Mouse (Mus musculus): Measurements from ENCODE around the gene Mfsd1.
A peak's percentile ranks its signal among the peaks of the same experiment; 100 is the strongest.

Mfsd1 gene

DNA sequence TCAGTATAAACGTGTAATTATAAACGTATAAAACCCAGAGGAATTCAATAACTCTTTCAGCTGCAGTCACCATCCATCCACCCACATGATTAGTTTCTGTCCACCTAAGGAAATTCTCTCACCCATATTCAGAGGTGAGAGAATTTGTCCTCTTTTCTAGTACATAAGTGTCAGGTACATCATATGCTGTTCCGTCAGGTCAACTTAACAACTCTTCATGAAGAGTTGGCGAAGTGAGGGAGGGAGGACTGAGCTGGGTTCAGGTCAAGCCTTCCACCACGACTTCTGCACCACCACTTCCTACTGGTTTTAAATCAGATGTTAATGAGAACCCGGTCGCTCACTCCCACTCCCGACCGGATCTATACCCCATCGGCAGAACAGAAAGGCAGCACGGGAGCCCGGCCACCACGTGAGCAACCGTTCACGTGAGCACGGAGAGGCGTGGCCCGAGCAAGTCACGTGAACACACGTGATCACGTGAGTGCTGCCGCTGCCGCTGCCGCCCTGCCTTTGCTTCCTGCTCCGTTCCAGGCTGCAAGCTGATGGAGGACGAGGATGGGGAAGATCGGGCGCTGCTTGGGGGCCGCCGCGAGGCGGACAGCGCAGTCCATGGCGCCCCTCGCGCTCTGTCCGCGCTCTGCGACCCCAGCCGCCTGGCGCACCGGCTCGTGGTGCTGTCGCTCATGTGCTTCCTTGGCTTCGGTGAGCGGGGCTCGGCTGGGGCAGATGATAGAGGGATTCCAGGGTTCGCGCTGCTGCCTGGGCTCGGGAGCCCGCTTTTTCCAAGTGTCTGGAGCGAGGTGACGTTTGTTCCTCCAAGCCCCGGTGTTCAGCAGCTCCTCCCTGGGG is at the start of gene Mfsd1:
Mfsd1 (plus strand) TSS at position 469 of the 852 bp plus-strand sequence.
- peak; percentile 96 for DNase-seq (ENCODE audit: low read depth, low spot score)

DNA sequence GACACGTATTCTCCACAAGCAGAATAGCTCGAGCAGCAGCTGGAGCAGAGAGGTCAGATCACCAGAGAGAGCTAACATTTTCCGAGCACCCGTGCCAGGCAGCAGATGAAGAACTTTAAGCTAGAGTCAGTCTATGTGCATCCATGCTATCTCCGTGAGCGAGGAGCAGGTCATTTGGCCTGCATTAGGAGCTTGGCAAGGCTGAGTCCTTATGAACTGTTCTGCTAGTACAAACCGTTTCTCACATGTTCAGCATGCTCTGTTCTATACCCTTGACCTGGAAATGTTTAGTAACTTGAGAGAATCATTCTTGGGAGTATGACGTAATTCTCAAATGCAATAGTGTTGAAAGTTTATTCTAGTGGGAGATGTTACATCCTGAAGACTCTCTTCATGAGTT is 38.9 kb upstream of the Mfsd1 start:
- DNase-seq (ENCODE audit: low read depth, low spot score), result no peak

DNA sequence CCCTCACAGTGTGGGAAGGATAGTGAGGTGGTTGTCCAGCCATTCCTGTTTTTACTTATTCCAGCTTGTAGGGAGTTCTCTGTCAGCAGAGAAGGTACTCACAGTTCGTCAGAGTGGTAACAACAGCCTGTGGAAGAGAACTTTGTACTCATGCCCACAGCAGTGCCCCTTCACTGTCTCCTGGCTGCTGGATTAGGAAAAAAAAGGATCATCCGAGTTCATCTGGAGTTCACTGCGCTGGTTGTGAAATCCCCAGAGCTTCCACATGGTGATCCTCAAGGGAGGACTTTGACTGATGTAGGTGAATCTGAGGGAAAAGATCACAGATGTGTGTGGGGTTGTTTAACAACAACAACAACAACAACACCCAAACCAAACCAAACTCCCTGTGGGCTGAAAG is 31.3 kb upstream of the Mfsd1 start:
- no peak for DNase-seq (ENCODE audit: low read depth, low spot score)

DNA sequence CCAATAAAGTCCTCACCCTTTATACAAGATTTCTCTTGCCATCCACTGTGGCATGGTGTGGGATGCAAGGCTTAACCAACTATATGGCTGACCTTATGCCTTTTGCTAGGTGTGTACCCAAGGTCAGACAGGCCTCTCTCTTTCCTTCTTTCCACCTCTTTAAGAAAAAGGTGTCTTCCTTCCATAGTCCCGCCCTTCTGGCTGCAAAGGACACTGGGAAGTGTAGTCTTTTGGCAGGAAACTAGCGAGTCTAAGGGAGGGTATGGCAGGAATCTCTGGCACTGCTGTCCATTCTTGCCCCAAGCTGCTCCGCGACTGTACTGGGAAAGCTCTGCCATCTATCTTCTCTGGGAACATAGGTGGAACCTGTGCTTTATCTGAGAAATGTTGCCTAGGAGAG is 29.3 kb upstream of the Mfsd1 start:
- DNase-seq (ENCODE audit: low read depth, low spot score), result peak; percentile 29

DNA sequence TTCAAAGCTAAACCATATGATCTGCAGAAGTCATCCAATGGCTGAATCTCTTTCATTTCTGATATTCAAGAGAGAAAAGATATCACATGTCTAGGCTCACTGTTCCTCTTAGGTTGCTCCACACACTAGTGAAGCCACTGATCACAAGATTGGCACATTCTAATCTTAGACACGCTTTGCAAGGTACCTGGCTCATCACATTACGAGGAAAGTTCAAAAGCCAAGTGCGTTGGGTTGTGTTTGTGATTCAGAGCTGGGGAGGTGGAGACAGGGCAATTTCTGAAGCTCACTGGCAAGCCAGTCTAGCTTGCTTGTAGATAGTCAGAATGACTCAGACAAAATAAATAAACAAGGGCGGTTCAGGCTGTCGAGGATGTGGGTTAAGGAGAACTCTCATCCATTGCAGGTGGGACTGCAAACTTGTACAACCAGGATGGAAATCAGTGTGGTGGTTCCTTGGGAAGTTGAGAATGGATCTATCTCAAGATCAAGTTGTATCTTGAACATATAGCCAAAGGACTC is 28.6 kb upstream of the Mfsd1 start:
- no peak for DNase-seq (ENCODE audit: low read depth, low spot score)

DNA sequence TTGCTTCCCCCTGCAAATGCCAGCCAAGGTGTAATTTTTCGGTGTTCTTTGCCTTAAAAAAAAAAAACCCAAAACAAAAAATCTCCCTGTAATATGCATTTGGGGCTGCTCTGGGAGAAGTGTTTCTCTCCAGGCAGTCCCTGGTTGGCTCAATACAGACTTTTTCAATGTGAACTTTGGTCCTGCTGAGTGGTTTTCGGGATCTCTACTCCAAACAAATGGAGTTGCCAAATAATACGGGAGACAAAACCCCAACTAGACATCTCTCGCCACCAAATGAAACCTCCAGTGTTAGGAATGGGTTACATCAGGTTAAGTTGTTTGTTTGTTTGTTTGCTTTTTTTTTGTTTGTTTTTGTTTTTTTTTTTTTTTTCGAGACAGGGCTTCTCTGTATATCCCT is 27.3 kb upstream of the Mfsd1 start:
- no peak for DNase-seq (ENCODE audit: low read depth, low spot score)

DNA sequence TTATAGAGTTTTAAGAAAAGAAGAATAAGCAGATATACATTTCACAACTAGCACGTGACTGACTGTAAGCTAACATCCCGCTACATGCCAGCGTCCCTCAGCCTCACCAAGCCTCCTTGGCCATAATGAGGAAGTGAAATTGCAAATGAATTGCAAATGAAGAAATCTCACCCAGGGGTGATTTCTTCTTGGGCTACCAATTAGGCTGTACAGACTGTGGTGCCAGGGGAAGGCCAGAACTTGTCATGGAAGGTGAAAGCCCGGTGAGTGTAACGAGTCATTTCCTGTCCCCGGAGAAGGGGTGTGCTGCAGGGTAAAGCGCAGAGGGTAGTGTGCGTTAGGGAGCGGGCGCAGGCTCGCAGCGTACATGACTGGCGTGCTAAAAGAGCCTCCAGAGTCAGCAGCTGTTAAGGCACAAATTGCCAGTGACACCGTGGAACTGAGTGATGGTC is 25.3 kb upstream of the Mfsd1 start:
- DNase-seq (ENCODE audit: low read depth, low spot score), result no peak

DNA sequence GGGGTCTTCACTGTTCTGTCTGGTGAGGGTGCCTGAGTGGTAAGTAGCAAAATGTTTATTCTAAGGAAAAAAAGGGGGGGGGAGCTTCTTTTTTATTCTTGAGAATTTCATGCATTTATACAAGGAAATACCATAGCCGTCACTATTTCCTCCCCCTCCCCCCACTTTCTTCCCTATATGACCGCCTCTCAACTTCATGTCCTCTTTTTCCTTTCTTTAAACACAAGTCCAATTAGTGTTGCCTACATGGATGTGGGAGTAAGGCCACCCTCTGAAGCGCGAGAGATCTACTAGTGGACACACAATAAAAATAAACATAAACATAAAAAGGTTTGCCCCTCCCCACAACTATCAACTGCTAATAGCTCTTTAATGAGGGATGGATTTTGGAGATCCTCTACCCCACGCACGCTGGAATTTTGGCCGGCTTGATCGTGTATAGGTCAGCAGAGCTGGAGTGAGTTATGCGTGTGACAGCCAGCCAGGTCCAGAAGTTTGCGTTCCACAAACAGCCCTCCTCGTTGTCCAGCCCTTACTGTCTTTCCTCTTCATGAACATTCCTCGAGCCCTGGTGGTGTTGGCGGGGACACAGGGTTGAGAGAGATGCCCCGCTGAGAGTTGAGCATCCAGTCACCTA is 24.7 kb upstream of the Mfsd1 start:
- no peak for DNase-seq (ENCODE audit: low read depth, low spot score)

DNA sequence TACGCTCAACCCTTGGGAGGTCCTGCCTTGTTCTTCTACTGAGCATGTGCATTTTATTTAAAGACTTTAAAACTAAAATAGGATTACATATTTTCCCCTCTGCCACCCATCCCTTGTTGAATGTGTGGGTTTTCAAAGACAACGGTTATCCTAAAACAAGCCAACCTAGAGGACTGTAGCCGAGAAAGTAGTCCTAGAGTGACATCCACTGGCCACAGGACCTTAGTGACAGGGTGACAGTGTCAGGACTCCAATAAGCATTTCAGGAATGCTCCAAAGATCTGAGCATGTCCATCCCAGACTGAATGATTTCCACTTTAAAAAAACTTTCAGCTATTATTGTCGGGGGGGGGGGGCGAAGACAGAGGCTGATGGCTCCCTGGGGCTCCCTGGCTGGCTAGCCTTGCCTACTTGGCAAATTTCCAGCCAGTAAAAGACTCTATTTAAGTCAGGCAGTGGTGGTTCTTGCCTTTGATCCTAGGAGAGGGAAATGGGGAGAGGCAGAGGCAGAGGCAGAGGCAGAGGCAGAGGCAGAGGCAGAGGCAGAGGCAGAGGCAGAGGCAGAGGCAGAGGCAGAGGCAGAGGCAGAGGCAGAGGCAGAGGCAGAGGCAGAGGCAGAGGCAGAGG is 17.7 kb upstream of the Mfsd1 start:
- DNase-seq (ENCODE audit: low read depth, low spot score), result peak; percentile 23

DNA sequence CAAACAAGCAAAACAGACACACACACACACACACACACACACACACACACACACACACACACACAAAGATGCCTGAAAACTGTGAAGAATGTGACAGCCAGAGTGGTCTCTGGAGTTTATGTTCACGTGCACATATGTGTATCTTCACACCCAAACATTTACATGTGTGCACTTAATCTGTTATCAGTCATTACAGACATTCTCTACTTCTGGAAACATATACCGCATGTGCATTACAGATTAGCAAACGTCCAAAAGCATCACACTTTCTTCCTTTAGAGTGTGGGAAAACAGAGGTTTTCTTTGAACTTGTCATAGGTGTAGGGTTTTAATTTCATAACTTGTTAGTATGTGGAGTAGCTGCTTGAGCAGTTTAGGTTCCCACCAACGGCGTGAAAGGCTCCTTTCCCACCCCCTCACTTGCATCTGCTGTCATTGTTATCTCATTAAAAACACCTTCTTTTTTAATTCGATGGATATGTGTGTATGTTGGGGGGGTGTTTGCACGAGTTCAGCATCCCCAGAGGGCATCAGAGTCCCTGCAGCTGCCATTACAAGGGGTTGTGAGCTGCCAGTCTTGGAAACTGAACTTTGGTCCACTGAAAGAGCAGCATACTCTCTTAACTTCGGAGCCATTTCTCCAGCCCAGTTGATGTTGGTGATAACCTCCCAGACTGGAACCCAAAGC is 16.9 kb upstream of the Mfsd1 start:
- DNase-seq (ENCODE audit: low read depth, low spot score), result no peak

DNA sequence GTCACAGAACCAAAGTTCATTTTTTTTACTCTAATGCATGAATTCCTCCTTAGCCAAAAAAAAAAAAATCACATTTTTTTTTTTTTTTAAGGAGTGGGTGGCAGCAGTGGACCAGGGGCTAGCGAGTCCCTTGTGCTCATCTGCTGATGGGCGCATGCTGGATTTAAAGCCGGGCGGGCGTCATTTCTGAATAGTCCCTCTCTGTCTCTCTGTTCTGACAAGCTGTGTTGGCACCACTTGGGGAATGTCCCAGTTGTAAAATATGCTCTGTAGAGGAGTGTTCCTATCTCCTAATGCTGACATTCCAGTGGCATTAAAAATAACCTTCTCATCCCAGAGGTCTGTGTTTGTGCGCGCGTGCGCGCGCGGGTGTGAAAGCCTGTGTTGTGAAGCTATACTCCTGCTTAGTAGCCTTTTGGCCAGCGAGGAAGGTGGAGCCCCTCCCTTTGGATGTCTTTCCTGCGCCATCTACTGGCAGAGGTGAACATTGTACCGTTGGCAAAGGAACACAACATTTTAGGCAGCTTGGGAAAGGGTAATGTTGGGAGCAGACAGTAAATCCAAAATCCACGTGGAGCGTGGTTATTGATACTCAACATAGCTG is 14.4 kb upstream of the Mfsd1 start:
- DNase-seq (ENCODE audit: low read depth, low spot score), result peak; percentile 79

DNA sequence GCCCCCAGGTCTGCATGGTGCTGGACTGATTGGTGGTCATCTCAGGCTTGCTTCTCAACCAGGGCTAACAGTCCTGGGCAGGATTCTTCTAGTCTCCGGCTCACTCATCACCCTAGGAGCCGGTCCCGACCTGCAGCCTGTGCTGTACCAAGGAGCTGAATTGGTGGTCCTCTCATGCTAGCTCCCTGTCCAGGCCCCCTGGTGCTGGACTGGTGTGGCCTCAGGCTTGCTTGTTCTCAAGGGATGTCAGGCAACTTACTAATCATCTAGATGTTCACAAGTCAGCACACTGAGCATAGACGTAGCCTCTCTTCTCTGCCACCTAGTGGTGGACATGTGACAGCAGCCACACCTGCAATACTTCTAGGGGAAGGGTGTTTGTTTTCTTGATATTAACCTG is 9.6 kb upstream of the Mfsd1 start:
- DNase-seq (ENCODE audit: low read depth, low spot score), result peak; percentile 76

DNA sequence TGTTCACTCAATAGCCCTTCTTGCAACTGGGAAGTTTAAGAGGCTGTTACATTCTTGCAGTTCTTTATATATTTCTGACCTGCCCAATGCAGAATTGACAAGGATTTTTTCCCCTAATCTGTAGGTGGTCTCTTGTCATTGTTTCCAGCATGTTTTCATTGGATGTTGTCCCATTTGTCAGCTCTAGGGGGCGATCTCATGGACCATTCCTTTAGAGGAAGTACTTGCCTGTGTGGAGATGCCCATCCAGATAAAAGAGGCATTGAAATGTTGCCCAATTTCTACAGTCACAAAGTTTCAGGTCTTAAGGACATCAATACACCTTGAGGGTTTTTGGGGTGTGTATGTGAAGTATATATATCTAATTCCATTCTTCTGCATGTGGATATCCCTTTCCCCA is 9.0 kb upstream of the Mfsd1 start:
- peak; percentile 59 for DNase-seq (ENCODE audit: low read depth, low spot score)

DNA sequence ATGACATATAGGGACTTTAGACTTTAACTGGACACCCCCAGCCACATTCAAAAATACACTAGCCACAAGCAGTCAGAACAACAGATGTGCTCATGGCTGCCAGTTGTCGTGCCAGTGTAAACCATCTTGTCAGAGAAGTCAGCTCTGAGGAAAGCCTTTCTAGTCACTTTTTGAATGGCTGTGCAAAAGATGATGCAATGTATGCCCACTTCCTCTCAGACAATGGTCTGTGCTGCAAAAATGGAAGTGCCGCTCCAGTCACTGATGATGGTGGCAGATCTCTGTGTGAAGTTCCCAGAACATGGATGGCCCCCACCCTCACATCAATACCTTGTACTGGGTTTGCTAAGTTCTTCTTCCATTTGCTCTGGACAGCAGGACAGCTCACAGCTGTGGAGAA is 6.3 kb upstream of the Mfsd1 start:
- no peak for DNase-seq (ENCODE audit: low read depth, low spot score)

DNA sequence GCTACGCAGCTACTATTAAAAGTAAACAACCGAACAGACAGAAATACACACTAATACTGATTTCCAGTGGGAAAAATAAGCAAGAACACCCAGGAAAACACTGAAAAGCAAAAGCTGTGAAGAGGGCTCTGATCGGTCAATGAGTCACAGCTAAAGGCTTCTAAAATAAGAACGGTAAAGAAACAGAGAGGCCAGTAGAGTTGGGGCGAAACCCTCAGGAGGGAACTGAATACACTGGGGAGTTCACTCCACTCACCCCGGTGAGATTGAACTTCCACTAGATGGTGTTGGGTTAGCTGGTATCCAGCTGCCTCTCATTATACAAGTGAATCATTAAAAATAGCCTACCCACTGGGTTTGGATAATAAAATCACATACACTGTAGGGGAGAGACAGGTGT is 5.8 kb upstream of the Mfsd1 start:
- no peak for DNase-seq (ENCODE audit: low read depth, low spot score)

DNA sequence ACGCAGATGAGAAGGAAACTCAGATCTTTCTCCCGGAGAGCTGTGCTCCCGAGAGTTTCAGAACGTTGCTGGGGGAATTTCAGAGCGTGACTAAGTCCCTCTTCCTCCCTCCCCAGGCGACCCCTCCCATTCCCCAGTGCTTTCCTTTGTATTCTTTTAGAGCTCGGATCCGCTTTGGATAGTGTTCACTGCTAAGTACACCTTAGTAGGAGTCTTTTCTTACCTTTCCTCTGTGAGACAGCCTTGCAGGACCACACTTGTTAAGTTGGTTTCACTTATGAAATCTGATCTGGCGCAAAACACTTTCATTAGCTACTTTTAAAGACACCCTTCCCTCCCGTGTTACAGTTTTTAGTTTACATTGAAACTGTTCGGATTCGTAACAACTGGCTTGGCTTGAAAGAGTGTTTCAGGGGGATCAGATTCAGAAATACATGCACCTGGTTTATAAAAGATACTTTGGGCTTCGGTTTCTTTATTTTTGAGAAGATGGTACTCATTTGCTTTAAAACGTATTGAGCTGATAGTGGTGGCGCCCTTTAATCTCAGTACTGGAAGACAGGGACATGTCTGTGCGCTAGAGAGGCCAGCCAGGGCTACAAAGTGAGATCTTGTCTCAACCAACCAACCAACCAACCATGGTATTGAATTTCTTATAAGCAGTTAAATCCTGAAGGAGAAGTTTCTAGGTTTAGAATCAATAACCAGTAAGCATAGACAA is 744 bp downstream of the Mfsd1 start:
- peak; percentile 27 for DNase-seq (ENCODE audit: low read depth, low spot score)

DNA sequence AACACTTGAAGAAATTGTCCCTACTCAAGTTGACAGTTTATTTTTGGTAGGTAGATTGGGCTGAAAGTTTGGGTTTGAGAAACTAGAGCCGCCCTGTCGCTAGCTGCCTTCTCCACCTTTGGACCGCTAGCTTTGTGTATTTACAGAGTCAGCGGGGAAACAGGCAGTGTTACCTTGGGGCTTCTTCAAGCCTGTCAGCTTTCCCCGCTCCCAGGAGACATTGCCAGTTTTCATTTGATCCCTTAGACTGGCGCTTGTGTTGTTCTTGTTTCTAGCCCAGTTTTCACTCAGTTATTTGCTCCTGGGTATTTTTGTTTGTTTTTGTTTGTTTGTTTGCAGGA is 1.3 kb downstream of the Mfsd1 start:
- no peak for DNase-seq (ENCODE audit: low read depth, low spot score)

DNA sequence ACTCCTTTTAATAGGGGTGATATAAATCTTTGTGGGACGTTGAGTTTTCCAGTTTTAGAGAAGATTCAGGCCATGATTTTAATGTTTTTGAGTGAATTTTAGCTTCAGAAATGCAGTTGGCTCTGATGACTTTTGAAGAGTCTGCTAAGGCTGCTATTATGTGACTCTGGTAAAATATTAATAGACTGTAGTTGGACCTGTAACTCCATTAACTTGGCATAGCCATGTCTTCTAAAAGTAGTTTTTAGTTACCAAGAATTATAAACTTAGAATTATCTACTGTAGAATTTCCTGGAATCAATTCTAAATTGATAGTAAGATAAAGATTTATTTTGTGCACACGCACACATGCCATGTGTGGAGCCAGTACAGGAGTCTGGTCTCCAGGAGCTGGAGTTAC is 4.0 kb downstream of the Mfsd1 start:
- no peak for DNase-seq (ENCODE audit: low read depth, low spot score)

DNA sequence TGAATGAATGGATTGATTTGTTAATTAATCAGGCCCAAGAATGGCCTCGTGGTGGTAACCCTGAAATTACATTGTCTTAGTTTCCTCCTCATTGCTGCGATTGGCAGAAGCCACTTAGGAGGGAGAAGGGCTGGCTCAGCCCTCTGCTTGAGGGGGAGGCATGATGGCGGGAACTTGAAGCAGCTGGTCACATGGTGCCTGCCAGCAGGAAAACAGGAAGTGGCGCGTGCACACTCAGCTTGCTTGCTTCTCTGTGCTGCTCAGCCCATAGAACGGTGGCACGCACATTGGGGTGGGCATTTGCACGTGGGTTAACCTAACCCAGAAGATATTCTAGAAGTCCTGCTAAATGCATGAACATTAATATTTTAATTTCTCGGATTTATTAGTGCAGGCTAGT is 4.9 kb downstream of the Mfsd1 start:
- no peak for DNase-seq (ENCODE audit: low read depth, low spot score)

DNA sequence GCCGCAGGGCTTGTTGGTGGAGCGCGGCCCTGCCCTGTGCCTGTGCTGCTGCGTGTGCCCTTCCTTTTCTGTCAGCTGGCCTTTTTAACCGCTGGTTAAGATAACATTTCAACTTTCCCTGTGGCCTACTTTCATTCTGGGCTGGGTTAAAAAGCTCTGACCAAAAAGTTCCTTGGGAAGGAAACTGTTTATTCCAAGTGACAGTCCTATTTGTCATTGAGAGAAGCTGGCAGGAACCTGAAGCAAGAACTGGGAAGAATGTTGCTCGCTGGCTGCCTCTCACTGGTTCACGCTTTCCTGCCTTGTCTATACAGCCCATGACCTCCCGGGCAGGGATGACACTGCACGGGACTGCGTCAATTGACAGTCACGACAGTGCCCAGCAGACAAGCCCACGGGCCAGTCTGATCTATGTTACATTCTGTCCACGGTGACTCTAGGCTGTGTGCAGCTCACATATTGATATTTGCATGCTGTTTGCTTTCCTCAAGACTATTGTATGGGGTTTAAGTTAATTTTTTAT is 19.1 kb downstream of the Mfsd1 start:
- no peak for DNase-seq (ENCODE audit: low read depth, low spot score)

DNA sequence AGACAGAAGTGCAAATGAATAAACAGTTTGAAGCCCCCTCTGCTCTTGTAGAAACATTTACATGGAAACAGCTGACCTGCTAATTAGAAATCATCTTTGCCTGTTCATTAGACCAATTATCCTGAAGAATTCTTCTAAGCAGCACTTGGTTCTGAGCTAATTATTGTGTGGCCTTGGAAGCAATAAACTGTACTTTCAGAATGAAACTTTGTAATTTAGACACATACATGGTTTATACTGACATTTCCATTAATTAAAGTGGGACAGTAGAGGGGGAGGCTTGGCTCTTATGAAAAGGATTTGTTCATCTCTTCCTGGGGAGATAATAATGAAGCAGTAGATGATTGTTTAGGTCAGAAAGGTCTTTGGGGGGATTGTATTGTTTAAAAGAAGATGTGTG is 35.7 kb downstream of the Mfsd1 start:
- no peak for DNase-seq (ENCODE audit: low read depth, low spot score)
